Mouse (Mus musculus): ENCODE data around the gene Gm43302. TPM values are rescaled to one million over a fixed set of nuclear protein-coding genes. Genes with fewer than 3 reads are reported as not detected.
"Not testable (repeated sequence)": the region's sequence is repeated elsewhere in the genome, so short reads cannot be mapped to it uniquely, and the experiment has no call there.

Gene Gm43302
- polyA plus RNA-seq (2014; fragmentation: Nextera tagmentation; extraction: Ambion mirVana) = not detected in 2 replicates

DNA sequence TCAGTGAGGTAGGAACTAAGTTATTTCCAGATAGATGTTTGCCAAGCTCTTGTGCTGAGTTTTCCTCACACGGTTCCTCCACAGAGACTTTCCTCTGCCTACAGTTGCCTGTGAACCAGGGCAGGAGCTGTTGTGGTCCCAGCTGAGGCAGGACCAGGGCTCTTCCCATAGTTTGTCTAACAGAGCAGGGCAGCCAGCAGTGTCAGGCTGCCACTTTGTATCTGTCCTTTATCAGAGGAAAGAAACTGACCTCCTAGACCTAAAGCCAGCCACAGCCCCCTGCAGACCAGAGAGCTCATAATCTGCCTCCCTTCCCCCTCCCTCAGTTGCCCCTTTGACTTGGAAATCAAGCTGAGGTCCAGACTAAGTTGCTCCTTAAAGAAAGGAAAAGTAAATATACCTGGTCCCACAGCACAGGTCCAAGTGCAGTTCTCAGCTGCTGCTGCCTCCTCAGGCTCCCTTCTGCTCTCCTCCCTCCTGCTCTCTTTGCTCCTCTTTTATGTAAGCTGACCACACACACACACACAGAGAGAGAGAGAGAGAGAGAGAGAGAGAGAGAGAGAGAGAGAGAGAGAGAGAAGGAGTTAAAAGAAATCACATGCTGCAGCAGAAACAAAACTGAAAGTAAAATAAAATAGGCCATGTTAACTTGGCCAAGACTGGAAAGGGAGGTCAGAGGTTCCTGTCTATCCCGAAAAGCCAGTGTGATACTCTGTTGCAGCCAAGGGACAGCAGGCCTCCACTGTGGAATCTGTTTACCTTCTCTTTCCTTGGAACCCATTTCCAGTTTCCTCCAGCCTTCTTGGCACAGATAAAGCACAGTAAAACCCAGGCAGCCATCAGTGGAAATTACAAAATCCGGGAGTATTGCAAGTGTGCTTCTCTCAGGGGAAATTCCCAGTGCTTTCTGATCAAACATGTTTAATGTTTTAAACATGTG, at the start of gene Gm43302, which contains the start of gene Gbp6:
Gm43302 (minus strand) TSS at position 470 of the 940 bp plus-strand sequence.
Gbp6 (minus strand) TSS at position 473 of the 940 bp plus-strand sequence.
- WGBS = 40% methylated on average over 3 of the region's 3 CpGs
- not testable (repeated sequence) for H3K27me3 ChIP-seq (replicated peaks; ENCODE audit: control insufficient read depth, insufficient read depth, low read length); H3K9ac ChIP-seq (ENCODE audit: low read depth, low read length); ATAC-seq (replicated peaks; ENCODE audit: low FRiP score); H3K4me3 ChIP-seq (ENCODE audit: low read depth, low read length); H3K27ac ChIP-seq (ENCODE audit: low read depth, low read length); H3K4me2 ChIP-seq; H3K9me3 ChIP-seq (ENCODE audit: control insufficient read depth, low read length); H3K36me3 ChIP-seq (ENCODE audit: control insufficient read depth, insufficient read depth, low read length); H3K4me1 ChIP-seq (replicated peaks; ENCODE audit: control insufficient read depth, insufficient read depth, low read length); DNase-seq (ENCODE audit: low spot score)

DNA sequence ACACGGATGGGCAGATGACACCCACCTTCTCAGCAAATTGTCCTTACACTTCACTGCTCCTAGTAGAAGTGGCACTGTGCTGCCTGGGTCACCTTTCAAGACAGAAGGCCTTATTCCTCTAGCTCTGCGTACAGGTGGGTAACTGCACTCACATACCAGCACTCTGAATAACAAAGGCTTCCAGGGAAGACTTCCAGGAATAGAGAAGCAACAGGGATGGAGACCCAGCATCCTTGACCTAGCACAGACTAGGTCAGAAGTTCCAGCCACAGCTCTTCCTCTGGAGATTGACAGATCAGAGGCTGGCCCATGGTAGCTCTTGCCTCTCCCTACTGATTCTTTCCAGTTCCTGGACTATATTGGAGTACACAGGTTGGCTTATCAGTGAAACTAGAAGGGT, 47.8 kb upstream of the Gm43302 start:
- Histone ChIP-seq H3K36me3 (ENCODE audit: control insufficient read depth, insufficient read depth, low read length) (no peaks in the 10 kb centered on the region), H3K27ac (ENCODE audit: low read depth, low read length) (no peak overlapping the region), H3K9ac (ENCODE audit: low read depth, low read length) (no peak overlapping the region), H3K9me3 (ENCODE audit: control insufficient read depth, low read length) (no peaks in the 10 kb centered on the region), H3K27me3 (replicated peaks; ENCODE audit: control insufficient read depth, insufficient read depth, low read length) (no peaks in the 10 kb centered on the region), H3K4me3 (ENCODE audit: low read depth, low read length) (no peak overlapping the region), H3K4me2 (no peak overlapping the region), H3K4me1 (replicated peaks; ENCODE audit: control insufficient read depth, insufficient read depth, low read length) (no peaks in the 10 kb centered on the region)
- DNase-seq (ENCODE audit: low spot score) (no peak), ATAC-seq (replicated peaks; ENCODE audit: low FRiP score) (no peak)
- WGBS = 68% methylated on average over 2 of the region's 2 CpGs

DNA sequence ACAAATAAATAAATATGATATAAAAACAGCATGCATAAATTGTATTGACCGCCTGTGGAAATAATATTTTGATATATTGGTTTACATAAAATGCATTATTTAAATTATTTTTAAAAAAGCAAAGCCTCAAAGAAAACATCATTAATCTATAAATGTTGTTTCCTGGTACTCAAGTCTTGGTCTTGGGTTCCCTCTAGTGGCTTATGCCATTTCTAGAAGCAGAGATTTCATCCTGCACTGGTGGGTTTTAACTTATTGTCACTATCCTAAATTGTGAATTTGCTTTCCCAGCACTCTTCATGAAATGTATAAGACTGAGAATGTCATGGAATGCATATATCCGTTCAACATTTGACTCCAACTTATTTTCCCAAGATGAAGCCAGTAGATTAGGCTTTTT, 29.0 kb upstream of the Gm43302 start:
- ATAC-seq (replicated peaks; ENCODE audit: low FRiP score) (no peak), DNase-seq (ENCODE audit: low spot score) (no peak)
- Histone ChIP-seq H3K36me3 (ENCODE audit: control insufficient read depth, insufficient read depth, low read length) (no peaks in the 10 kb centered on the region), H3K4me1 (replicated peaks; ENCODE audit: control insufficient read depth, insufficient read depth, low read length) (no peaks in the 10 kb centered on the region), H3K27ac (ENCODE audit: low read depth, low read length) (no peak overlapping the region), H3K4me2 (no peak overlapping the region), H3K4me3 (ENCODE audit: low read depth, low read length) (no peak overlapping the region), H3K9me3 (ENCODE audit: control insufficient read depth, low read length) (no peaks in the 10 kb centered on the region), H3K9ac (ENCODE audit: low read depth, low read length) (no peak overlapping the region), H3K27me3 (replicated peaks; ENCODE audit: control insufficient read depth, insufficient read depth, low read length) (no peaks in the 10 kb centered on the region)
- WGBS = 54% methylated on average over 2 of the region's 2 CpGs

DNA sequence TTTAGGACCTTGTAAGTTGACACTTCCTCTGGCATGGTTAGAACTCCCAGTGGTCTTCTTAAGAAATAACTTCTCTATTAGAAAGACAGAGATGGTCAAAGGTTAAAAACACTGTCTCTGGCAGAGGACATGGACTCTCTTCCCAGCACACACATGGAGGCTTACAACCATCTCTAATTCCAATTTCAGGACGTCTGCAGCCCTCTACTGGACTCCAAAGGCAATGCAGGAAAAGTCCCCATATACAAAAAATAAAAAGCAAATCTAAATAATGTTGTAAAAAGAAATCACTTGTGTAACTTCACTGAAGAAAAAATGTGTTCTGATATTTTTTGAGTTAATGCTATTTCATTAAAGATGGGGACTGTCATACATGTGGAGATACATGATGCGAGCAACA, 17.4 kb upstream of the Gm43302 start:
- Histone ChIP-seq H3K9ac (ENCODE audit: low read depth, low read length) (no peak overlapping the region), H3K4me2 (no peak overlapping the region), H3K4me1 (replicated peaks; ENCODE audit: control insufficient read depth, insufficient read depth, low read length) (no peaks in the 10 kb centered on the region), H3K36me3 (ENCODE audit: control insufficient read depth, insufficient read depth, low read length) (no peaks in the 10 kb centered on the region), H3K27ac (ENCODE audit: low read depth, low read length) (no peak overlapping the region), H3K4me3 (ENCODE audit: low read depth, low read length) (no peak overlapping the region), H3K9me3 (ENCODE audit: control insufficient read depth, low read length) (no peaks in the 10 kb centered on the region), H3K27me3 (replicated peaks; ENCODE audit: control insufficient read depth, insufficient read depth, low read length) (no peaks in the 10 kb centered on the region)
- 73% methylated on average over 2 of the region's 2 CpGs for WGBS
- DNase-seq (ENCODE audit: low spot score) (no peak), ATAC-seq (replicated peaks; ENCODE audit: low FRiP score) (no peak)

DNA sequence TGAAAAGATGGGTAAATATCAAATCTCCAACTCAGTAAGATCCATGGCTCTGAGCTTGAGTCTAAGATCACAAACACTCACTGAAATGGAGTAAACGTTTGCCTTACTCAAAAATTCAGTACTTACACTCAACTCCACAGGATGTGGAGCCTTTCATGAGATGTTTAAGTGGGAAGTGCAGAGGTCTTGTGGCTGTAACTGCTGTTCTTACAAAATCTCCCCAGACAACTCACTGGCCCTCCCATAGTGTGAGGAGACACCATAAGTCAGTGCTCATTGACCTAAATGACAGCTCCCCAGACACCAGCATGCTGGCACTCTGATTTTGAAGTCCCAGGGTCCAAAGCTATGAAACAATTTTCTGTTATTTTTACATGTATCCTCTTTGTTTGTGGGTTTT, 15.7 kb upstream of the Gm43302 start:
- 43% methylated on average over 1 of the region's 1 CpGs for WGBS
- not testable (repeated sequence) for H3K9me3 ChIP-seq (ENCODE audit: control insufficient read depth, low read length); ATAC-seq (replicated peaks; ENCODE audit: low FRiP score); H3K4me1 ChIP-seq (replicated peaks; ENCODE audit: control insufficient read depth, insufficient read depth, low read length); H3K9ac ChIP-seq (ENCODE audit: low read depth, low read length); H3K4me3 ChIP-seq (ENCODE audit: low read depth, low read length); H3K4me2 ChIP-seq; H3K36me3 ChIP-seq (ENCODE audit: control insufficient read depth, insufficient read depth, low read length); DNase-seq (ENCODE audit: low spot score); H3K27ac ChIP-seq (ENCODE audit: low read depth, low read length); H3K27me3 ChIP-seq (replicated peaks; ENCODE audit: control insufficient read depth, insufficient read depth, low read length)

DNA sequence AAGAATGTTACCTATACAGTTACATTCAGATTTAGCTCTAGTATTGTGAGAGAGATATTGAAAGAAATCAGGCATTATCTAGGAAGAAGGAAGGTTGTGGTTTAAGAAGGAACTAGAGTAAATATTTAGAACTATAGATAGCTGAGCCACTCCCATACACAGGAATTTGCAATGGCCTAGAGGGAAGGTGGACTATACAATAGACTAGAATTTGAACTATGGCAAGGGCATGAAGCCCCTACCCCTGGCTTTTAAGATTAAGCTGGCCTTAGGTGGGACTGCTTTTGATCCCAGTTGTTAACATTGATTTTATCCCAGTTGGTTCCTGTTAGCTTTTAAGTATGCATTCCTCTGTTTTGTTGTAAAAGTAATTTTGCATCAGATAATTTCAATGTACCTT, 13.5 kb upstream of the Gm43302 start:
- H3K4me2 ChIP-seq; H3K9ac ChIP-seq (ENCODE audit: low read depth, low read length); DNase-seq (ENCODE audit: low spot score); H3K27me3 ChIP-seq (replicated peaks; ENCODE audit: control insufficient read depth, insufficient read depth, low read length); H3K9me3 ChIP-seq (ENCODE audit: control insufficient read depth, low read length); ATAC-seq (replicated peaks; ENCODE audit: low FRiP score); H3K36me3 ChIP-seq (ENCODE audit: control insufficient read depth, insufficient read depth, low read length); H3K4me1 ChIP-seq (replicated peaks; ENCODE audit: control insufficient read depth, insufficient read depth, low read length); H3K27ac ChIP-seq (ENCODE audit: low read depth, low read length); H3K4me3 ChIP-seq (ENCODE audit: low read depth, low read length): not testable (repeated sequence)

DNA sequence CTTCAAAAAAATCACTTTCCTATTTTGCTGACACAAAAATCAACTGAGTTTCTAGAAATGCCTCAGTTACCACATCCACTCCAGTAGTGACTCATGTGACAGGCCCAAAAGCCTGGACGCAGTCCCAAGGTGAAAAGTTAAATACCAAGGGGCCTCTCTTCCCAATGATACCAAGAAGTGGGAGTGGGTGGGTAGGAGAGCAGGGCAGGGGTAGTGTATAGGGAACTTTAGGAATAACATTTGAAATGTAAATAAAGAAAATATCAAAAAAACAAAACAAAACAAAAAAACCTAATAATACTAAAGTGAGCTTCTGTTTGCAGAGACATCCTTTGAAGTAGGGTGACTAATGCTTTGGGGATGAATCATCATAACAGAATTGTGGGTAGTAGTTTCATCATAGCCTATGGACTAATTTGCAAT, 12.7 kb upstream of the Gm43302 start:
- H3K4me2 ChIP-seq = no peak overlapping the region
- no peak overlapping the region for H3K27ac ChIP-seq (ENCODE audit: low read depth, low read length)
- no peak overlapping the region for H3K9ac ChIP-seq (ENCODE audit: low read depth, low read length)
- H3K4me1 ChIP-seq (replicated peaks; ENCODE audit: control insufficient read depth, insufficient read depth, low read length) = no peaks in the 10 kb centered on the region
- ATAC-seq (replicated peaks; ENCODE audit: low FRiP score) (no peak), DNase-seq (ENCODE audit: low spot score) (no peak)
- 75% methylated on average over 1 of the region's 1 CpGs for WGBS
- no peaks in the 10 kb centered on the region for H3K27me3 ChIP-seq (replicated peaks; ENCODE audit: control insufficient read depth, insufficient read depth, low read length)
- H3K9me3 ChIP-seq (ENCODE audit: control insufficient read depth, low read length) = no peaks in the 10 kb centered on the region
- no peaks in the 10 kb centered on the region for H3K36me3 ChIP-seq (ENCODE audit: control insufficient read depth, insufficient read depth, low read length)
- no peak overlapping the region for H3K4me3 ChIP-seq (ENCODE audit: low read depth, low read length)

DNA sequence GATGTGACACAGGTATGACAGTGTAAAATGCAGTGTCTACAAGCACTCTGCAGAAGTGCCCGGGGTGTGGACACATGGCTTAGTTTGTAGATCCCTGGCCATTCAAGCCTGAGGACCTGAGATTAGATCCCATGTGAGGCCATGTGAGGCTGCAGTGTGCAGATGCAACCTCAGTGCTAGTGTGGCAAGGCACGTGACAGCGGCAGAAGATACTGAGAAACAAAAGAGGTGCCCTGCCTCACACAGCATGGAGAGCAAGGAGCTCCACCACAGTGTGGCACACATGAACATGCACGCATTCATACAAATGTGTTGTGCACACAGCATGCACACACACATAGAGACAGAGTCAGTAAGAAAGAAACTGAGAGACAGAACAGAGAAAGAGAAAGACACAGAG, 12.2 kb upstream of the Gm43302 start:
- 81% methylated on average over 4 of the region's 4 CpGs for WGBS
- H3K4me1 ChIP-seq (replicated peaks; ENCODE audit: control insufficient read depth, insufficient read depth, low read length); H3K27me3 ChIP-seq (replicated peaks; ENCODE audit: control insufficient read depth, insufficient read depth, low read length); H3K36me3 ChIP-seq (ENCODE audit: control insufficient read depth, insufficient read depth, low read length); H3K27ac ChIP-seq (ENCODE audit: low read depth, low read length); DNase-seq (ENCODE audit: low spot score); H3K4me3 ChIP-seq (ENCODE audit: low read depth, low read length); ATAC-seq (replicated peaks; ENCODE audit: low FRiP score); H3K9me3 ChIP-seq (ENCODE audit: control insufficient read depth, low read length); H3K9ac ChIP-seq (ENCODE audit: low read depth, low read length); H3K4me2 ChIP-seq: not testable (repeated sequence)

DNA sequence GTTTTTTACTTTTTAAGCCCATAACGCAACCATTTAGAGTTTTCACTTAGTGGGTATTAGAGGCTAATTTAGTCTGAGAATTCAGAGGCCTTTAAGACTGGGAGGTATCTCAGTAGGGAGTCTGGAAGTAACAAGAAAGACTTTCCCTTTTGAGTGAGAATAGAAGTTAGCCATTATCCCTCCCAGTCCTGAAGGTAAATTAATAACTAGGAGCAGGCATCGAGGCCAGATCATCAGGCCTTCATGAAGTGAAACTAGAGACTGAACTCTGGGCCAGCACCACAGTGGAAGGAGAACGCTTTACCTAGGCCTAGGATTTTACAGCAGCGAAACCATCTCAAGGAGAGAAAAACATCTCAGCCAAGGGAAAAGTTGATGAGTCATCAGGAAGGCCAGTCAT, 8.5 kb upstream of the Gm43302 start:
- no peak overlapping the region for H3K9ac ChIP-seq (ENCODE audit: low read depth, low read length)
- H3K9me3 ChIP-seq (ENCODE audit: control insufficient read depth, low read length) = no peaks in the 10 kb centered on the region
- WGBS = 81% methylated on average over 4 of the region's 4 CpGs
- H3K27me3 ChIP-seq (replicated peaks; ENCODE audit: control insufficient read depth, insufficient read depth, low read length) = no peaks in the 10 kb centered on the region
- no peak for ATAC-seq (replicated peaks; ENCODE audit: low FRiP score)
- no peaks in the 10 kb centered on the region for H3K36me3 ChIP-seq (ENCODE audit: control insufficient read depth, insufficient read depth, low read length)
- H3K4me3 ChIP-seq (ENCODE audit: low read depth, low read length) = no peak overlapping the region
- no peak overlapping the region for H3K27ac ChIP-seq (ENCODE audit: low read depth, low read length)
- H3K4me1 ChIP-seq (replicated peaks; ENCODE audit: control insufficient read depth, insufficient read depth, low read length) = no peaks in the 10 kb centered on the region
- DNase-seq (ENCODE audit: low spot score) = no peak
- no peak overlapping the region for H3K4me2 ChIP-seq
